Mouse (Mus musculus) myocyte (in vitro differentiated cells): ENCODE measurements at regions not wholly inside any gene's neighbourhood (a gene's known extent, or its start where the extent isn't known, plus 50 kb on each side); places are given as distances from the start of the nearest gene placed in this dataset.

Source experiments
- CEBPB ChIP-seq: IDR thresholded peaks from 2 replicates; pipeline ENCODE4 v1.6.1; 2011; ENCODE audit warnings: mild to moderate bottlenecking, moderate library complexity; ENCODE audit not compliant: poor library complexity, insufficient read depth, severe bottlenecking
- E2F4 ChIP-seq: IDR thresholded peaks from one replicate; pipeline ENCODE4 v1.6.1; 2011; ENCODE audit warnings: mild to moderate bottlenecking, control low read depth, moderate library complexity; ENCODE audit not compliant: insufficient read depth
- MAX ChIP-seq: IDR thresholded peaks from one replicate; pipeline ENCODE4 v1.6.1; 2011; ENCODE audit warnings: low read depth, mild to moderate bottlenecking, control low read depth
- MYOG ChIP-seq, 3 experiments: IDR thresholded peaks; one replicate each; pipeline ENCODE4 v1.6.1; 2011; ENCODE audit warnings: control low read depth in 2 of 3, low read depth in 2 of 3, mild to moderate bottlenecking in 2 of 3; ENCODE audit not compliant: insufficient read length in 2 of 3, control insufficient read depth in 1 of 3, insufficient read depth in 1 of 3
- POLR2A ChIP-seq: IDR thresholded peaks from one replicate; pipeline ENCODE4 v1.6.1; 2011; ENCODE audit warnings: low read depth, mild to moderate bottlenecking, control low read depth, moderate library complexity; ENCODE audit not compliant: insufficient read length
- POLR2AphosphoS2 ChIP-seq: IDR thresholded peaks from one replicate; pipeline ENCODE4 v1.6.1; 2011; ENCODE audit warnings: low read depth, control low read depth; ENCODE audit not compliant: insufficient read length
- SRF ChIP-seq: IDR thresholded peaks from one replicate; pipeline ENCODE4 v1.6.1; 2011; ENCODE audit warnings: low read depth; ENCODE audit not compliant: control insufficient read depth, insufficient read length
- TCF12 ChIP-seq: IDR thresholded peaks from one replicate; pipeline ENCODE4 v1.6.1; 2011; ENCODE audit warnings: mild to moderate bottlenecking, control low read depth; ENCODE audit not compliant: poor library complexity, insufficient read depth, severe bottlenecking
- TCF3 ChIP-seq: IDR thresholded peaks from one replicate; pipeline ENCODE4 v1.6.1; 2011; ENCODE audit warnings: low read depth, control low read depth; ENCODE audit not compliant: insufficient read length
- USF1 ChIP-seq: IDR thresholded peaks from one replicate; pipeline ENCODE4 v1.6.1; 2011; ENCODE audit warnings: low read depth, mild to moderate bottlenecking, control low read depth, moderate library complexity

GRCm38 (mm10) chr10:97282416-97282815 lies 197.0 kb upstream of the Dcn start:
- TF ChIP-seq POLR2A (no peak), USF1 (no peak), POLR2AphosphoS2 (no peak), TCF12 (no peak), E2F4 (no peak), MAX (no peak), CEBPB (no peak), MYOG (IDR thresholded peaks at IDR 0.05; ENCODE audit: control insufficient read depth in 1 of 3, insufficient read depth in 1 of 3, insufficient read length in 2 of 3, low read depth in 2 of 3) (no peak), TCF3 (no peak), SRF (no peak)
